Mouse (Mus musculus) kidney, embryonic 16.5 days (tissue): ENCODE measurements around the gene Gm1604a. TPM values are rescaled to one million over a fixed set of nuclear protein-coding genes. Genes with fewer than 3 reads are reported as not detected.
"Not testable (repeated sequence)": the region's sequence is repeated elsewhere in the genome, so short reads cannot be mapped to it uniquely, and the experiment has no call there.

Experiments used
- ATAC-seq: fragments of 200-750 bp; cut with Nextera tagmentation; 2 replicates; pipeline ENCODE4 v1.8.0; 2017; ENCODE audit warnings: moderate TSS enrichment; ENCODE audit not compliant: low FRiP score, low TSS enrichment
- H3K27ac ChIP-seq: fragments of 300-500 bp; sonication (generic); 2 replicates; pipeline ENCODE4 v1.5.1; 2014; ENCODE audit warnings: low read length
- H3K27me3 ChIP-seq: fragments of 300-500 bp; sonication (generic); 2 replicates; pipeline ENCODE4 v1.6.1; 2014; ENCODE audit warnings: low read length, control low read depth, mixed read lengths; ENCODE audit not compliant: insufficient read depth
- H3K36me3 ChIP-seq: fragments of 300-500 bp; sonication (generic); 2 replicates; pipeline ENCODE4 v1.6.1; 2014; ENCODE audit warnings: low read length, control low read depth, mixed read lengths; ENCODE audit not compliant: insufficient read depth
- H3K4me1 ChIP-seq: fragments of 300-500 bp; sonication (generic); 2 replicates; pipeline ENCODE4 v1.6.1; 2014; ENCODE audit warnings: low read length, control low read depth, mixed read lengths; ENCODE audit not compliant: insufficient read depth
- H3K4me2 ChIP-seq: fragments of 300-500 bp; sonication (generic); replicated peaks from 2 replicates; pipeline ENCODE4 v1.6.1; 2014; ENCODE audit warnings: low read depth, low read length
- H3K4me3 ChIP-seq: fragments of 300-500 bp; sonication (generic); 2 replicates; pipeline ENCODE4 v1.5.1; 2014; ENCODE audit warnings: mild to moderate bottlenecking, low read length
- H3K9ac ChIP-seq: fragments of 300-500 bp; sonication (generic); replicated peaks from 2 replicates; pipeline ENCODE4 v1.6.1; 2014; ENCODE audit warnings: low read length
- H3K9me3 ChIP-seq: fragments of 300-500 bp; sonication (generic); 2 replicates; pipeline ENCODE4 v1.6.1; 2016; ENCODE audit warnings: low read length, control low read depth
- WGBS: fragments of 180-500 bp; shearing (Covaris S2); extraction: QIAGEN DNeasy Blood & Tissue Kit; methylation state at CpG from one replicate; pipeline ENCODE4 v1.1.7; 2014; 5-methylcytosine and 5-hydroxymethylcytosine counted together
- polyA plus RNA-seq: library from polyadenylated mRNA; unstranded; fragments of >200 nt; fragmentation: Nextera tagmentation; extraction: Ambion mirVana; gene quantifications from 2 replicates; pipeline ENCODE4 v1.2.1, GENCODE M21; 2015

The Gm1604a gene
- polyA plus RNA-seq, 1 experiment from 2014 or later: not detected

DNA sequence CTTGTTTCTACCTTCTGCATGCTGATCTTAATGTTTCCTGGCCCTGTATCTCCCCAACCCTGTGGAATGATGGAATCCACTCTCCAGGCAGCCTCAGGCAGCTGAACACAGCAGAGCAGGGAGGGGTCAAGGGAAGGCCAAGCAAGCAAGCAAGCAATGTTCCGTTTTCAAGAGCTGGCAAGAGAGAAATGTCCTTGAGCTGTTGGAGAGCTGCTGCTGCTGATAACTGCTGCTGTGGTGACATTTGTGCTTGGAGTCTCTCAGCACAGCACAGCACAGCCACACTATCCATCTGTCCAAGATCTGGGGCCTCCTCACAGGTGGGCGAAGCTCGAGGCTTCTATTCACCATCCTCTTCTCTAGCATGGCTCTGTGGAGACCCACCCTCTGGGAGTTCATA is 22.0 kb upstream of the Gm1604a start:
- not testable (repeated sequence) for H3K4me1 ChIP-seq, H3K27ac ChIP-seq, H3K4me2 ChIP-seq, H3K9ac ChIP-seq, H3K9me3 ChIP-seq, ATAC-seq, H3K36me3 ChIP-seq, H3K4me3 ChIP-seq, H3K27me3 ChIP-seq
- WGBS: no CpG with 5 or more reads among the region's 3 CpGs

DNA sequence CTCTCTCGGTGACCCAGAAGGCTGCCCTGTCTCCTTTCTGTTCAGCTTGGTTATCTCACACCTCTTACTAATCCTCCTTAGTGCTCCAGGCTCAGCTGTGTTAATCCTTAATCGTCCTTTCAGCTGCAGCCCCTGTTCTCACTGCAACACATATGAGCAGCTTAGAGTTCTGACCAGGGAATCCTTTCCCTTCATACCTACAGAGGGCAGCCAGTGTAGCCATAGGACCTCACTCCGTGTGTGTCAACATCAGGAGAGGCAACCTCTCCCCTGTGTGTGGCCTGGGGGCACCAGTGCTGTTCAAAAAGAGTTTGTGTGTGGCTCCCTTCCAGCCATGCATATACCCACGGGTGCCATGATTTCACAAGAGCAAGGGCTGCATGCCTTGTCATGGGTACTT is 19.7 kb upstream of the Gm1604a start:
- not testable (repeated sequence) for H3K36me3 ChIP-seq, H3K4me3 ChIP-seq, H3K4me1 ChIP-seq, H3K27ac ChIP-seq, H3K27me3 ChIP-seq, H3K9me3 ChIP-seq, H3K9ac ChIP-seq, ATAC-seq, H3K4me2 ChIP-seq
- WGBS: 36% methylated on average over 3 of the region's 4 CpGs

DNA sequence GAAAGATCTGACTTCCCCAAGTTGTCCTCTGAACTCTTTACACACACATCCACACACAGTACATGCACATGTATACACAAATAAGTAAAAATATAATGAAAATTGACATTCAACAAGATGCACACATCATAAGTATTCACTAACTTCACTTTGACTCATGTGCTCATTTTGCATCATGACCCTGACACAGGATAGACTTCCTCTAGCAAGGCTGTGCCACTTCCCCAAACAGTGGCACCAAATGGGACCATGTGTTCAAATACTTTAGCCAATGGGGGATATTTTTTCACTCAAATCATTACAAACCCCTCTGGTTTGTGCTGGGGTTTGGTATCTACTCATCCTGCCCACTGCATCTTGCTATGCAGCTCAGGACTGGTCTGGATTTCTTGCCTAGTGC is 16.5 kb upstream of the Gm1604a start:
- H3K4me1 ChIP-seq, ATAC-seq, H3K9ac ChIP-seq, H3K27ac ChIP-seq, H3K4me3 ChIP-seq, H3K4me2 ChIP-seq, H3K27me3 ChIP-seq, H3K36me3 ChIP-seq, H3K9me3 ChIP-seq: not testable (repeated sequence)

DNA sequence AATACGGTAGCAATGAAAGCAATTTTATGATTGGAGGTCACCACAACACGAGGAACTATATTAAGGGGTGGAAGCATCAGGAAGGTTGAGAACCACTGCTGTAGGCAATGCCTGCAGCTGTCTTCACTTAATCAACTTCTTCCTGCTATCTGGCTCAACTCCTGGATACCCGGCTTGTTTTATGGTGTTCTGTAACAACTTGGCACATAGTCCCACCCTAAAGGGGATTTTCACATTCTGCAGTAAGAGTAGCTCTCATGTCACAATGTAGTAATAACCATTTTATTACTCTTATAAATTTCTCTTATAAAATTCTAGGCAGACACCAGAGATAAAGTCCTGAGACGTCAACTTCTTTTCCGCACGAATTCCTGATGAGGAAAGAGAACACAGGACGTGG is 15.9 kb upstream of the Gm1604a start:
- H3K9ac ChIP-seq, ATAC-seq: not testable (repeated sequence)
- WGBS: no CpG with 5 or more reads among the region's 7 CpGs

DNA sequence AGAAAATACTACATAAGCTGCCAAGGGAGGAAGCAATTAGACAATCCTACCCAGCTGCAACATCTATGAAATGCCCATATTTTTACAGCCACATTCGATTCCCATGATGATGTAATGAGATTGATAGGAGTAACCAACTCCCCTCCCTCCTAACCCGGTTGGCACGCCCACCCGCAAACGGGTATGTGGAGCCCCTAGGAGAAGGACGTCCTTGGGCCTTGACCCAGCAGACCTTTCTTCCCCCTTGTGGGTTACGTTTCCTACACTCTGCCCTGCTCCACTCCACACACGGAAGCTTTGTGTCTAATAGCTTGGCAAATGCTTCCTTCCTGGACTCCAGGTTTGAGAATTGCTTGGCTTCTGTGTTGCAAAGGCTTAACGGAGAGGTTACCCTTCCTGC is 15.5 kb upstream of the Gm1604a start:
- WGBS: 45% methylated on average over 4 of the region's 9 CpGs
- H3K4me2 ChIP-seq, H3K4me1 ChIP-seq, ATAC-seq, H3K9me3 ChIP-seq, H3K27me3 ChIP-seq, H3K4me3 ChIP-seq, H3K27ac ChIP-seq, H3K36me3 ChIP-seq, H3K9ac ChIP-seq: not testable (repeated sequence)

More for the DNA sequence above, 15.9 kb upstream of the Gm1604a start:
- H3K27me3 ChIP-seq, H3K4me2 ChIP-seq, H3K36me3 ChIP-seq, H3K9me3 ChIP-seq, H3K4me1 ChIP-seq, H3K27ac ChIP-seq, H3K4me3 ChIP-seq: not testable (repeated sequence)

DNA sequence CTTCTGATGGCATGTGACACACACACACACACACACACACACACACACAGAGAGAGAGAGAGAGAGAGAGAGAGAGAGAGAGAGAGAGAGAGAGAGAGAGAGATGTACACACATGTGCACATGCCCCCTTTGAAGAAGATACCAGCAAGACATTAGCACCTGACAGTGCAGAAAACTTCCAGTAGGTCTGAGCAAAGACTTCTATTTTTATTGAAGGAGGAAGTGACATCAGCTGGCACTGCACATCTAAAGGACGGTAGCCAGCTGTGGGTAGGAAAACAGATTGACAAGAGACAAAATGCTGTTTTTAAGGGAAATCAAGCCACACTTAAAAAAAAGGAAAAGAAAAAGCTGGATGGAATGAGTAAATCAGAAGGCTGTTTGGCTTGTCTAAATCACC is 11.2 kb upstream of the Gm1604a start:
- ATAC-seq, H3K9me3 ChIP-seq, H3K36me3 ChIP-seq, H3K4me3 ChIP-seq, H3K4me2 ChIP-seq, H3K9ac ChIP-seq, H3K27me3 ChIP-seq, H3K27ac ChIP-seq, H3K4me1 ChIP-seq: not testable (repeated sequence)
- no CpG with 5 or more reads among the region's 1 CpGs for WGBS

DNA sequence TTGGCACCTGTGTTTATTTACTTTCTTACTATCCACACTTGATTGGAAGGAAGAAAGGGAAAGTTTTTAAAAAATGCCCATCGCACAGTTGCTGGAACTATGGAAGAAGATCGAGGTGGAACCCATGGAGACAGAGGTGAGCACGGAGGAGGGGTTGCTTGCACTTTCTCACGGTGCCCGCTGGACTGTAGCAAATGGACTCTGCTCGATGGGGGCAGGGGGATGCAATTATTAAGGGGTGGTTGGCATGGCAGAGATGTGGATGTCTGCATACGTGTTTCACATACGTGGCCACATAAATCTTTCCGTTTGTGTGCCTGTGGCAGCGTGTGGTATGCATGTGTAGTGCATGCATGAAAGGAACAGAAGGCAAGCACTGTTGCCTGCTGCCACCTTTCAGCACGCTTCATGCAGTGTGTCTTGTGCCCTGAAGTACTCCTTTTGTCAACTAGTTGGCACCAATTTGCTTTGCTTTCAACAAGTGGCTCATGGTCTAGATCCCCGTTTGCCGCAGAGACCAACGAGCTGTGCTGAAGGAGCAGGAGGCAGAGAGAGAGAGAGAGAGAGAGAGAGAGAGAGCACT is 487 bp downstream of the Gm1604a start:
- H3K27ac ChIP-seq, H3K4me3 ChIP-seq, H3K4me2 ChIP-seq, H3K4me1 ChIP-seq, H3K9me3 ChIP-seq, H3K27me3 ChIP-seq, H3K36me3 ChIP-seq, H3K9ac ChIP-seq: not testable (repeated sequence)
- WGBS: 40% methylated on average over 3 of the region's 14 CpGs
- peak; percentile 70; the same call in 1 of the 2 replicates for ATAC-seq

DNA sequence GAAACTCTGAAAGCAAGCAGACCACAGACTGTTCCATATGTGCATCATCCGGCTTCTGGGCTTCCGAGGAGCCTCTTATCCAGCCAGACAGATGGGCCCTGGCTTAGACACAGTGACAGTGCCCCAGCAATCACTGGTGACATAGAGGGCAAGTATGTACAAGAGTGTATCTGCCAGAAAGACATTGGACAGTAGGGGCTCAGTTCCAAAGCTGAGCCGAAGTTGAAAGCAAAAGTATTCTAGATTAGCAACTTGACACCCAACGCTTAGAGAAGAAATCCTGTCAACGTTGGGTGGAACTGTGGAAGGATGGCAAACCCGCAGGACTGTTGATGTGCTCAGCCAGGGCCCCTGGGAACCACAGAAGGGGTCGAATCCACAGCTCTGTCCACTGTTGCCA is 4.8 kb downstream of the Gm1604a start:
- H3K9ac ChIP-seq, H3K4me3 ChIP-seq, H3K4me2 ChIP-seq, H3K9me3 ChIP-seq, H3K4me1 ChIP-seq, ATAC-seq, H3K36me3 ChIP-seq, H3K27me3 ChIP-seq, H3K27ac ChIP-seq: not testable (repeated sequence)
- WGBS: 56% methylated on average over 5 of the region's 7 CpGs

DNA sequence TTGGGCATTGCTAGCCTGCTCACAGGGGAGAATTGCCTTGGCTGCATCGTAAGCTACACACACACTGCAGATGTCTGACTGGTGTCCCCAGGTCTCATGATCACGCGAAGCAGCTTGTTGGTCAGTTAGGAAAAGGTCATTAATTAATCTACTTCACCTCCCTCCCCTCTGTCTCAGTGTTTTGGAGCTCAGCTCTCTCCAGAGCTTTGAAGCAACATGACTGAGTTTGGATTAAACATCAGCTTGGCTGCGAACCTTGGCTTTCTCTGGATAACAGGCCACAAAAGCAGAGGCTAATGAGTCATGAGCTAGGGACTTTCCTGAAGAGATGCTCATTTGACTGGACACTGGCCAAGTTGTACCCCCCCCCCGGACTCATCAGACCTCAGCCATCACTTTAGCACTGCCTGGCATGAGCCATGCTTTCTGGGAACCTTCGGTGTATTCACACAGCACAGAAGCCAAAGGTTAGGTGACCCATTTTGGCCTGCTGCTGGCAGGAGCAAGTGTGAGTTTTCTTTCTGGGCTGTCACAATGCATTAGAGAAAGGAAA is 5.3 kb downstream of the Gm1604a start:
- WGBS: 80% methylated on average over 3 of the region's 6 CpGs
- not testable (repeated sequence) for H3K9me3 ChIP-seq, H3K4me2 ChIP-seq, H3K4me3 ChIP-seq, H3K9ac ChIP-seq, H3K36me3 ChIP-seq, H3K27ac ChIP-seq, H3K4me1 ChIP-seq, H3K27me3 ChIP-seq
- peak; percentile 75 for ATAC-seq

DNA sequence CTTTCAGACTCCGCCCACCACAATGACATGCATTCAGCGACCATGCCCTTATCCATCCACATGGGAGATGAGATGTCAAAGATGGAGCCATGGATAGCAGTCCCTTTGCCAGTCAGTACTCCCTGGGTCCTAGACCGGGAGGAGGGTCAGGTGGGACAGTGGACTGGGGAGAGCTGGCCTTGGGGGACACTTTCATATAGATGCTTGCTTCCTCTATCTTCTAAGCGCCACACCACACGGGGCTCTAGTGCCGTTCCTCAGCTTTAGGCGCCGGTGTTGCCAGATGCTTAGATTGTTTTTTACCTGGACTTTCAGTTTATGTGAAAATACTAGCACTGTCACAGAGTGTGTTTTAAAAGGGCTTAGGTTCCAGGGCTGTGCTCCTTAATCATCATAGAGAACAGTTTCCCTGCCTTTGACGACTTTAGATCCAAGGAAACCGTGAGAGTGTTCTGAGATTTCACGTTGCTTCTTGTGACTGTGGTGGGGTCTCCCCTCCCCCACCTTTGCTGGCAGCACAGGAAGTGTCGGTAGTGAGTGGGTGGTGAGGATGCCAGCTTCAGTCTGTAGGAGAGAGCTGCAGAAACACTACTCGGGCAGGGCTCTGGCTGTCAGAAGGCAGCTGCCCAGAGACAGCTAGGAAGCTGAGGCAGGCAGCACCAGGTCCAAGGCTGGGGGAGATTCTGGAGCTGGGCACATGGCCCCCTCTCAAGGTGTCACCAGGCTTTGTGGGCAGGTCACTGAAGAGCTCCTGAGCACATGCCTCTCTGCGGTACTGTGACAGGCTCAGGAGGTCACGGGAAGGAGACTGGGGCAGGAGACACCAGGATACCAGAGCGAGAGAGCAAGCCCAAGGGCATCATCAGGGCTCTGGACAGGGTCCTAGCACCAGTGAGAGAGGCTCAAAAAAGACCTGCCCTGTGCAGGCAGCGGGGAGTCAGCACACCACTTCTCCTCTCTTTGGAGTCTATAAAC is 8.1 kb downstream of the Gm1604a start:
- H3K36me3 ChIP-seq, H3K4me2 ChIP-seq, H3K4me3 ChIP-seq, H3K9me3 ChIP-seq, H3K4me1 ChIP-seq, H3K27ac ChIP-seq, H3K27me3 ChIP-seq, H3K9ac ChIP-seq: not testable (repeated sequence)
- ATAC-seq: peak; percentile 20; the same call in 1 of the 2 replicates
- WGBS: 60% methylated on average over 2 of the region's 17 CpGs
